Mouse (Mus musculus): Measurements from ENCODE around the gene Cwc27.

Gene Cwc27

GRCm38 (mm10) chr13:104645778-104646425, 171.0 kb downstream of the Cwc27 start:
- no peak for DNase-seq (ENCODE audit: low spot score in 2 of 2)

- no peak for DNase-seq (ENCODE audit: low spot score in 2 of 2)
These were observed 172.8 kb downstream of the Cwc27 start for GRCm38 (mm10) chr13:104644185-104644584.

DNA sequence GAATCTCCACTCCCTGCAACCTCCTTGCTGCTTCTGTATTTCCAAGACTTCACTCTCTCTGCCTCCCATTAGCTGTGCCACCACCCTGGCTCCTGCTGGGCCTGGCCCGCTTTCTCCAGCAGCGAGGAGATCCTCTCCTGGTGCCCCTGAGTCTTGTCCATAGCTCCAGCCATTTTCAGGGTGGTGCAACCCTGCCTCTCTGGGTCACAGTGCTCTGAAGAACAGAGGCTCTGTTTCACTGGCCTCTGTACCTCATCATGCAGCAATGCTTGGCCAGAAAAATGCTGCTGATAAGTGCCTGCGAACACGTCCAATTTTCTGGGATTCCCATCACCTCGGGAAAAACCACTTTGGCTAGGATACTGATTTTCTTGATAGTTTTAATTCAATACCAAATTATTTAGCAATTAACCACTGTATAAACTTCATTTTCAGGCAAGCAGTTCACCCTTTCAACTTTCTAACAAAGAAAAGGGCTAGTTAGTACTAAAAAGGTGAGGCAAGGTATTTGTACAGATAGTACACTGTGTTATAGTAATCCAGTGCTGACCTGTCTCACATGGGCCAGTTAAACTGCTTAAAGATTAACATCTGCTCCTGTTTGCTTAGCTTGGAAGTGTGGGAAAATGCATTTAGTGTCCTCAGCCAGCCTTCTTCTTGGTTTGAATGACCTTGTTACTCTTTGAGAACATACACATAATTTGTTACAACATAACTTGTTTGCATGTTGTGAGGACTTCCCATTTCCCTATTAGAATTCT, 176.1 kb downstream of the Cwc27 start:
- no peak for DNase-seq (ENCODE audit: low spot score in 2 of 2)

- no peak for DNase-seq (ENCODE audit: low spot score in 2 of 2)
These were observed 178.0 kb downstream of the Cwc27 start for GRCm38 (mm10) chr13:104638988-104639387.

GRCm38 (mm10) chr13:104635965-104636462, 180.9 kb downstream of the Cwc27 start:
- no peak for DNase-seq (ENCODE audit: low spot score in 2 of 2)

- no peak for DNase-seq (ENCODE audit: low spot score in 2 of 2)
These were observed 182.2 kb downstream of the Cwc27 start for GRCm38 (mm10) chr13:104634708-104635107.

GRCm38 (mm10) chr13:104632427-104633167, 184.3 kb downstream of the Cwc27 start:
- no peak for DNase-seq (ENCODE audit: low spot score in 2 of 2)

DNA sequence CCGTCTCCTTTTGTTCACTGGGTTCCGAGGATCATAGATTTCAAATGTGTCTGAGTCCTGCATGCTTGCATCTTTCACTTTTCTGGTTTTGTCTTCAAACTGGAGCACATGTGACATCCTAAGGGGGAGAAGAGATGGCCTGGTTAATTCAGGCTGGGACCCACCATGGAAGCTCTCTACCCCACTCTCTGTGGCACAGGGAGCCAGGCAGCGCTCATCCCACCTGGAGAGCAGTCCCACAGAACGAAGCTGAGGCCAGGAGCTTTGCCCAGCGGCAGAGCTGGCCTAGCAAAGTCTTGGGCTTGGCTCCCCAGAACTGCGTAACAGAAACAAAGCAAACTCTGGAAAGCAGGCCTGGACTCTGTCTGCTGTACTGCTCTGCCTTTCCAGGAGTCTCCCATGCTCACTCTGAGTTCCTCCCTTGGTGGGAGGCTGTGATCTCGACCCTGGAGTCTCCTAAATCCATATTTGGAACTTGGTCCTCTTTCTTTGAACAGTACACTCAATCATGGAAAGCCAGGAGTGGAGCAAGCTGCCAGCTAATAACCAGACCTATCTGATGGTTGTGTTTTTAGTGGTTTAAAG, 185.2 kb downstream of the Cwc27 start:
- DNase-seq (ENCODE audit: low spot score in 2 of 2) = no peak

DNA sequence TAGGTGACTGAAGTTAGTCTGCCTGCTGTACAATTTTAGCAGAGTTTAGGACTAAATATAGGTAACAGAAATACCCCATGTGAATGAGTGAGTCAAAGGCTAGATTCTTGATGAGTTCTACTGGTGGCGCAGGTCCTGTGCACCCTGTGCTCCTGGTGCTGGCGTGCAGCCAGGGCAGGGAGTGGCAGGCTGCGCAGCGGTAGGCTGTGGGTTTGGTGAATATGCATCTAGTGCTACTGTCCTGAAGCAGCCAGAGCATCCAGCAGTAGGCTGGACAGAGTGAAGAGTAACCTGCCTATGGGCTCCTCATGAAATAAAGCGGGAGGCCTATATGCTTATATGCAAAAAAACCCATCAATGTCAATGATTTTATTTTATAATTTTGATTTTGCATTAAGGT, 186.1 kb downstream of the Cwc27 start:
- no peak for DNase-seq (ENCODE audit: low spot score in 2 of 2)

DNA sequence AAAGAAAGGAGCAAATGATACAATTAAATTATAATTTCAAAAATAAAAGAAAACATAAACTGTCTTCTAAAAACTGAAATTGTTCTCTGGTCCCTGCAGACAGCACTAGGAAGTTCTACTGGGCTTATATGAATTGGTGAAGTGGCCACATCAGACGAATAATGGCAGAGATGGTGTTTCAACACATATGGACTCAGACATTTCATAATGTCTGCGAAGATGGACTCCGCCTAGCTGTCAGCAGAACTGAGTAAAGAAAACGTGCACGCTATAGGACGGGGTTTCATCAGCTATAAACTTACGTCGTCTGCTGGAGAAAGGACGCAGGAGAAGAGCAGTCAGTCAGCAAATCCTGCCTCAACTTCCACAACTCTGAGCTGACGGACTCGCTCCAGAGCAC, 187.3 kb downstream of the Cwc27 start:
- DNase-seq (ENCODE audit: low spot score in 2 of 2) = no peak

DNA sequence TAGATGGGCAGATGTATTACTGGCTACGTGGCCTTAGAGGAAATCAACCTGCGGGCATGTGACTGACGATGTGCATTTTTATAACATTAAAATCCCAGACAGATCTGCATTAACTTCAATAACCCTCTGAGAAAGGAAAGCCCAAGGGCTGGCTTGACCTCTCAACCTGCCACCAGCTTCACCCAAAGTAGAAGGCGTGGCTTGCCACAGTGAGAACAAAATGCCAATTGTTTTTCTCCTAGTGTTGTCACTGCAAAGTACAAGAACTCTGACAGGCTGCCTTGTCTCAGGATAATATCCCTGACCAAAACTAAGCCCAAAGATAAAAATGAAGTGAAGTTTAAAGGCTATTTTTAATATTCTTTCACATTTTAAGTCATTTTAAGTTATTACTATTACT, 188.9 kb downstream of the Cwc27 start:
- DNase-seq (ENCODE audit: low spot score in 2 of 2) = no peak

- DNase-seq (ENCODE audit: low spot score in 2 of 2) = no peak
These were observed 189.6 kb downstream of the Cwc27 start for GRCm38 (mm10) chr13:104627169-104627909.

- no peak for DNase-seq (ENCODE audit: low spot score in 2 of 2)
These were observed 193.6 kb downstream of the Cwc27 start for GRCm38 (mm10) chr13:104623130-104623891.

- DNase-seq (ENCODE audit: low spot score in 2 of 2) = no peak
These were observed 194.7 kb downstream of the Cwc27 start for GRCm38 (mm10) chr13:104622102-104622743.

DNA sequence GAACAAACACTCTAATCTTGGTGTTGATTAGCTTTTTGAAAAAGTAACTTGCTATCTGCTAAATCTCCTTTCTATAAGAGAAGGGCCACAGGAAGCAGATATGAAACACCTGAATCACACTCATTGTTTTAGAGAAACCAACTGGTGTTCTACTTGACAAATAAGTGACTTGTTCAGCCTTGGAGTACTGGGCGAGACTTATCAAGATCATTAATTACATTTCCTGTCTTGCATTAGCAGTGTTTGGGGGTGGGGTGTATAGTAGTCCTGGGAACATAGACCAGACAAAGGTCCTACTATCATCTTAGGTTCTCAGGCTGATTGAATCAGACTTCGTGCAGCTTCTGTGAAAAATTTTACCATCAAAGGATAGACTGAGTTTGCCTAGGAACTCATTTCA, 196.5 kb downstream of the Cwc27 start:
- DNase-seq (ENCODE audit: low spot score in 2 of 2) = no peak

DNA sequence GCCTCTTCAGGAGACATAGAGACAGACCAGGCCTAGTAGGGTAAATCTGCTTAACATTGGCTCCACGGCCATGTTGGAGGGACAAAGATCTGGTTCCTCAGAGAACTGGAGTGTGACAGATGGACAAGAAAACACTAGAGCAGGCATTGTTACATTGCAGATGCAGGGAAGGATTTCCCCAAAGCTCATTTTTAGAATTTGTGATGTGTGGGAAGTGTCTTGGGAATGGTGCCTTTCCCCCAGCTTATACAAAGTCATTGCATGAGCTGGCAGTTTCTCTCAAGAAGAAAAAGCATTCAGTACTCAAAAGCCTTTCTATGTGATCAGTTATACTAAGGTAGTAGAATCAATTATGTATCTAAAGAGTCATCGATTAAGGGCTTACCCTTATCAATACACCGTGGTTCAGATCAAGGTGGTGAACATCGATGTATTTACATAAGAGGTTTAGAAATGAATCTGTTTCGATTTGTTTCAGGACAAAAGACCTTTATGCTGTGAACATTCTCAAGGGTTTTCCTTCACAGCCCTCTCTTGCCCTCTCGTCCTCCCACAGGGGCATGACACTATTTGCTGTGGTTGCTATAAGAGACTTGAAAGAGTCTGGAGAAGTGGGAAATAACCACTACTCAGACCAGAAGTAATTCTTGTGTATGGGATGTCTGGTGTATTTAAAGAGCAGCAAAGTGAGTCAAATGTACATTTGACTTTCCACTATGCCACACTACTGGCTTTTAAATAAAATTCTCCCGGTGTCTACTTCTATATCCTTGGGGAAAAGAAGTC, 197.2 kb downstream of the Cwc27 start:
- DNase-seq (ENCODE audit: low spot score in 2 of 2) = no peak

DNA sequence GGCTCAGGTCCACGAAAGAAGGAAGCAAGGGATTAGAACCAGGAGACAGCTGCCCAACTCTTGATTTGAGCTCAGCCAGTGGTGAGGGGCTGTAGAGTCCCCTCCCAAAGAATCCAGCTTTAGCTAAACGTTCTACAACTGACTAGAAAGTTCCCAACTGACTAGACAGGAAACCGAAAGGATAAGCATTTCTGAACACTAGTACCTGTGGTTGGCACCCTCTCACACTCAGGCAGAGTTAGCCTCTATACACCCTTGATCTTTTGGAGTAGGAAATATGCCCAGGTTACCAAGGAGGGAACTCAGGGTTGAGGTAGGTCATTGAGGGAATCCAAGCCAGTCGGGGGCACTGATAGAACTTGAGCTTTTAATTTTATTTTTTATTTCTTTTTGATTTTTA, 199.7 kb downstream of the Cwc27 start:
- DNase-seq (ENCODE audit: low spot score in 2 of 2) = no peak

- DNase-seq (ENCODE audit: low spot score in 2 of 2) = no peak
These were observed 200.7 kb downstream of the Cwc27 start for GRCm38 (mm10) chr13:104615999-104616810.

GRCm38 (mm10) chr13:104615111-104615510, 201.8 kb downstream of the Cwc27 start:
- no peak for DNase-seq (ENCODE audit: low spot score in 2 of 2)

All from frontal cortex, postnatal 10 days (tissue).